Mouse (Mus musculus): ENCODE results near the gene Gpsm2. TPM values are rescaled to one million over a fixed set of nuclear protein-coding genes. Genes with fewer than 3 reads are reported as not detected.

Gene Gpsm2
- polyA plus RNA-seq, 2 experiments: 20.1 to 48.6 TPM

GRCm38 (mm10) chr3:108727776-108728175, 5.7 kb upstream of the Gpsm2 start:
- Histone ChIP-seq H3K9ac (replicated peaks) (no peak overlapping the region), H3K4me3 (ENCODE audit: insufficient read depth in 1 of 2, low read depth in 2 of 2, low read length in 2 of 2) (no peak overlapping the region), H3K4me2 (ENCODE audit: low read depth) (no peak overlapping the region), H3K4me1 (replicated peaks; ENCODE audit: control insufficient read depth in 2 of 2, insufficient read depth in 2 of 2, low read length in 1 of 2) (peaks cover 6 to 7% of the 10 kb centered on the region in 2 experiments), H3K36me3 (replicated peaks; ENCODE audit: control insufficient read depth, insufficient read depth, low read depth) (no peaks in the 10 kb centered on the region), H3K27me3 (ENCODE audit: control insufficient read depth, insufficient read depth, low read length) (no peaks in the 10 kb centered on the region), H3K27ac (no peak overlapping the region), H3K9me3 (ENCODE audit: control insufficient read depth, low read length) (no peaks in the 10 kb centered on the region)
- TF ChIP-seq EP300 (IDR thresholded peaks at IDR 0.05; ENCODE audit: low read depth) (no peak), CTCF (IDR thresholded peaks at IDR 0.05; ENCODE audit: low read depth) (no peak)
- no peak for ATAC-seq (ENCODE audit: insufficient read depth)
- WGBS (ENCODE audit: insufficient replicate concordance): 42% methylated on average over 3 of the region's 3 CpGs
- no peak for DNase-seq (ENCODE audit: low read depth in 3 of 3, low spot score in 3 of 3)

DNA sequence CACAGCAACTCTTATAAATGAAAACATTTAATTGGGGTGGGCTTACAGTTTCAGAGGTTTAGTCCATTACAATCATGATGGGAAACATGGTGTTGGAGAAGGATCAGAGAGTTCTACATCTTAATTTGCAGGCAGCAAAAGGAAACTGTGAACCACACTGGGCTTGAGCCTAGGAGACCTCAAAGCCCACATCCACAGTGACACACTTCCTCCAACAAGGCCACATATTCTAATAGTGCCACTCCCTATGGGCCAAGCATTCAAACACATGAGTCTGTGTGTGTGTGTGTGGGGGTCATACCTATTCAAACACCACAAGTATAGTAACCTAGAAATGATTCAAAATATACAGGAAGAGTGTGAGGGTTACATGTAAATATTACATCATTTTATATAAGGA, 5.2 kb upstream of the Gpsm2 start:
- DNase-seq (ENCODE audit: low read depth in 3 of 3, low spot score in 3 of 3): no peak
- H3K9ac ChIP-seq (replicated peaks): no peak overlapping the region
- H3K4me2 ChIP-seq (ENCODE audit: low read depth): no peak overlapping the region
- H3K36me3 ChIP-seq (replicated peaks; ENCODE audit: control insufficient read depth, insufficient read depth, low read depth): no peaks in the 10 kb centered on the region
- no peaks in the 10 kb centered on the region for H3K27me3 ChIP-seq (ENCODE audit: control insufficient read depth, insufficient read depth, low read length)
- TF ChIP-seq EP300 (IDR thresholded peaks at IDR 0.05; ENCODE audit: low read depth) (no peak), CTCF (IDR thresholded peaks at IDR 0.05; ENCODE audit: low read depth) (no peak)
- no peak for ATAC-seq (ENCODE audit: insufficient read depth)
- H3K4me1 ChIP-seq (replicated peaks; ENCODE audit: control insufficient read depth in 2 of 2, insufficient read depth in 2 of 2, low read length in 1 of 2): peaks cover 10 to 11% of the 10 kb centered on the region in 2 experiments
- H3K27ac ChIP-seq: no peak overlapping the region
- no peaks in the 10 kb centered on the region for H3K9me3 ChIP-seq (ENCODE audit: control insufficient read depth, low read length)
- H3K4me3 ChIP-seq (ENCODE audit: insufficient read depth in 1 of 2, low read depth in 2 of 2, low read length in 2 of 2): no peak overlapping the region

GRCm38 (mm10) chr3:108726413-108726812, 4.3 kb upstream of the Gpsm2 start:
- Histone ChIP-seq H3K36me3 (replicated peaks; ENCODE audit: control insufficient read depth, insufficient read depth, low read depth) (no peaks in the 10 kb centered on the region), H3K9me3 (ENCODE audit: control insufficient read depth, low read length) (no peaks in the 10 kb centered on the region), H3K27me3 (ENCODE audit: control insufficient read depth, insufficient read depth, low read length) (no peaks in the 10 kb centered on the region), H3K27ac (no peak overlapping the region), H3K4me2 (ENCODE audit: low read depth) (no peak overlapping the region), H3K4me3 (ENCODE audit: insufficient read depth in 1 of 2, low read depth in 2 of 2, low read length in 2 of 2) (no peak overlapping the region), H3K9ac (replicated peaks) (no peak overlapping the region), H3K4me1 (replicated peaks; ENCODE audit: control insufficient read depth in 2 of 2, insufficient read depth in 2 of 2, low read length in 1 of 2) (peaks cover 10 to 12% of the 10 kb centered on the region in 2 experiments)
- TF ChIP-seq CTCF (IDR thresholded peaks at IDR 0.05; ENCODE audit: low read depth) (no peak), EP300 (IDR thresholded peaks at IDR 0.05; ENCODE audit: low read depth) (no peak)
- DNase-seq (ENCODE audit: low read depth in 3 of 3, low spot score in 3 of 3) (no peak), ATAC-seq (ENCODE audit: insufficient read depth) (no peak)
- 56% methylated on average over 7 of the region's 7 CpGs for WGBS (ENCODE audit: insufficient replicate concordance)

- peaks cover 27 to 29% of the 10 kb centered on the region in 2 experiments for H3K4me1 ChIP-seq (replicated peaks; ENCODE audit: control insufficient read depth in 2 of 2, insufficient read depth in 2 of 2, low read length in 1 of 2)
- peak overlapping the region; percentile 76 for H3K27ac ChIP-seq
- peak overlapping the region; percentile 94 to 97 for H3K4me3 ChIP-seq (ENCODE audit: insufficient read depth in 1 of 2, low read depth in 2 of 2, low read length in 2 of 2)
- peak; percentile 17; the same call in 1 of the 2 replicates for ATAC-seq (ENCODE audit: insufficient read depth)
- peak overlapping the region; percentile 92 for H3K4me2 ChIP-seq (ENCODE audit: low read depth)
- 2% methylated on average over 43 of the region's 44 CpGs for WGBS (ENCODE audit: insufficient replicate concordance)
- no peaks in the 10 kb centered on the region for H3K27me3 ChIP-seq (ENCODE audit: control insufficient read depth, insufficient read depth, low read length)
- TF ChIP-seq EP300 (IDR thresholded peaks at IDR 0.05; ENCODE audit: low read depth) (no peak), CTCF (IDR thresholded peaks at IDR 0.05; ENCODE audit: low read depth) (no peak)
- H3K36me3 ChIP-seq (replicated peaks; ENCODE audit: control insufficient read depth, insufficient read depth, low read depth): no peaks in the 10 kb centered on the region; the same call in 1 of the 2 replicates
- DNase-seq (ENCODE audit: low read depth in 3 of 3, low spot score in 3 of 3): no peak
- H3K9me3 ChIP-seq (ENCODE audit: control insufficient read depth, low read length): no peaks in the 10 kb centered on the region
- peak overlapping the region; percentile 98 for H3K9ac ChIP-seq (replicated peaks)
Observed at GRCm38 (mm10) chr3:108721076-108721991, 775 bp downstream of the Gpsm2 start.

- Histone ChIP-seq H3K4me1 (replicated peaks; ENCODE audit: control insufficient read depth in 2 of 2, insufficient read depth in 2 of 2, low read length in 1 of 2) (peaks cover 27 to 35% of the 10 kb centered on the region in 2 experiments), H3K4me3 (ENCODE audit: insufficient read depth in 1 of 2, low read depth in 2 of 2, low read length in 2 of 2) (peak overlapping the region in 1 of 2 experiments; percentile 97; a peak in 1 of 4 replicates), H3K9ac (replicated peaks) (peak overlapping the region; percentile 18; the same call in 1 of the 2 replicates), H3K27me3 (ENCODE audit: control insufficient read depth, insufficient read depth, low read length) (no peaks in the 10 kb centered on the region), H3K27ac (no peak overlapping the region), H3K4me2 (ENCODE audit: low read depth) (peak overlapping the region; percentile 92), H3K36me3 (replicated peaks; ENCODE audit: control insufficient read depth, insufficient read depth, low read depth) (no peaks in the 10 kb centered on the region; the same call in 1 of the 2 replicates), H3K9me3 (ENCODE audit: control insufficient read depth, low read length) (no peaks in the 10 kb centered on the region)
- 66% methylated on average over 3 of the region's 3 CpGs for WGBS (ENCODE audit: insufficient replicate concordance)
- TF ChIP-seq CTCF (IDR thresholded peaks at IDR 0.05; ENCODE audit: low read depth) (no peak), EP300 (IDR thresholded peaks at IDR 0.05; ENCODE audit: low read depth) (no peak)
- DNase-seq (ENCODE audit: low read depth in 3 of 3, low spot score in 3 of 3): no peak
- no peak for ATAC-seq (ENCODE audit: insufficient read depth)
Observed at GRCm38 (mm10) chr3:108719761-108720160, 2.3 kb downstream of the Gpsm2 start.

Measured in liver, embryonic 14.5 days (tissue).